Mouse (Mus musculus): ENCODE results near the gene Arv1. TPM values are rescaled to one million over a fixed set of nuclear protein-coding genes. Genes with fewer than 3 reads are reported as not detected.

The Arv1 gene
- total RNA-seq (2022) = 10 to 100 TPM; 11.4 to 13.0 (median 11.6) TPM

- DNase-seq (ENCODE audit: low spot score in 2 of 2) = peak; percentile 83 to 97
Observed at GRCm38 (mm10) chr8:124721862-124722515, at the start of gene Arv1, which contains the start of gene Ttc13. Gene Arv1 (plus strand): TSS chr8:124722139. Gene Ttc13 (minus strand): TSS chr8:124721983.

GRCm38 (mm10) chr8:124672345-124672744, 49.6 kb upstream of the Arv1 start:
- DNase-seq (ENCODE audit: low spot score in 2 of 2) = no peak

GRCm38 (mm10) chr8:124676661-124677060, 45.3 kb upstream of the Arv1 start:
- DNase-seq (ENCODE audit: low spot score in 2 of 2) = no peak

GRCm38 (mm10) chr8:124677078-124677477, 44.9 kb upstream of the Arv1 start:
- no peak for DNase-seq (ENCODE audit: low spot score in 2 of 2)

- peak; percentile 69 to 84 for DNase-seq (ENCODE audit: low spot score in 2 of 2)
Observed at GRCm38 (mm10) chr8:124677486-124677885, 44.5 kb upstream of the Arv1 start.

GRCm38 (mm10) chr8:124678246-124678645, 43.7 kb upstream of the Arv1 start:
- DNase-seq (ENCODE audit: low spot score in 2 of 2) = no peak

- DNase-seq (ENCODE audit: low spot score in 2 of 2) = no peak
Observed at GRCm38 (mm10) chr8:124681077-124681791, 40.7 kb upstream of the Arv1 start.

- DNase-seq (ENCODE audit: low spot score in 2 of 2) = no peak
Observed at GRCm38 (mm10) chr8:124681792-124682157, 40.2 kb upstream of the Arv1 start.

GRCm38 (mm10) chr8:124682218-124682617, 39.7 kb upstream of the Arv1 start:
- DNase-seq (ENCODE audit: low spot score in 2 of 2) = no peak

- no peak for DNase-seq (ENCODE audit: low spot score in 2 of 2)
Observed at GRCm38 (mm10) chr8:124688899-124689298, 33.0 kb upstream of the Arv1 start.

- DNase-seq (ENCODE audit: low spot score in 2 of 2) = no peak
Observed at GRCm38 (mm10) chr8:124691706-124692105, 30.2 kb upstream of the Arv1 start.

- DNase-seq (ENCODE audit: low spot score in 2 of 2) = no peak
Observed at GRCm38 (mm10) chr8:124695424-124696100, 26.4 kb upstream of the Arv1 start.

GRCm38 (mm10) chr8:124700271-124700670, 21.7 kb upstream of the Arv1 start:
- DNase-seq (ENCODE audit: low spot score in 2 of 2) = no peak

- DNase-seq (ENCODE audit: low spot score in 2 of 2) = no peak
Observed at GRCm38 (mm10) chr8:124701023-124701422, 20.9 kb upstream of the Arv1 start.

- no peak for DNase-seq (ENCODE audit: low spot score in 2 of 2)
Observed at GRCm38 (mm10) chr8:124702183-124702582, 19.8 kb upstream of the Arv1 start.

GRCm38 (mm10) chr8:124703526-124703925, 18.4 kb upstream of the Arv1 start:
- DNase-seq (ENCODE audit: low spot score in 2 of 2) = no peak

- DNase-seq (ENCODE audit: low spot score in 2 of 2) = no peak
Observed at GRCm38 (mm10) chr8:124704376-124704775, 17.6 kb upstream of the Arv1 start.

- DNase-seq (ENCODE audit: low spot score in 2 of 2) = no peak
Observed at GRCm38 (mm10) chr8:124705823-124706222, 16.1 kb upstream of the Arv1 start.

- no peak for DNase-seq (ENCODE audit: low spot score in 2 of 2)
Observed at GRCm38 (mm10) chr8:124713207-124713606, 8.7 kb upstream of the Arv1 start.

- no peak for DNase-seq (ENCODE audit: low spot score in 2 of 2)
Observed at GRCm38 (mm10) chr8:124715736-124716135, 6.2 kb upstream of the Arv1 start.

GRCm38 (mm10) chr8:124720133-124720532, 1.8 kb upstream of the Arv1 start:
- DNase-seq (ENCODE audit: low spot score in 2 of 2) = no peak
